Mouse (Mus musculus) midbrain, embryonic 15.5 days (tissue): ENCODE data around the gene Cacna1c. TPM values are rescaled to one million over a fixed set of nuclear protein-coding genes. Genes with fewer than 3 reads are reported as not detected.
A peak's percentile ranks its signal among the peaks of the same experiment; 100 is the strongest.
"Not testable (repeated sequence)": the region's sequence is repeated elsewhere in the genome, so short reads cannot be mapped to it uniquely, and the experiment has no call there.

Source experiments
- ATAC-seq: fragments of 200-750 bp; cut with Nextera tagmentation; replicated peaks from 2 replicates; pipeline ENCODE4 v1.8.0; 2017; ENCODE audit warnings: moderate TSS enrichment
- H3K27ac ChIP-seq: fragments of 300-500 bp; sonication (generic); 2 replicates; pipeline ENCODE4 v1.5.1; 2015; ENCODE audit warnings: mild to moderate bottlenecking, inconsistent platforms
- H3K27me3 ChIP-seq: fragments of 300-500 bp; sonication (generic); replicated peaks from 2 replicates; pipeline ENCODE4 v1.6.1; 2015; ENCODE audit warnings: inconsistent platforms
- H3K36me3 ChIP-seq: fragments of 300-500 bp; sonication (generic); replicated peaks from 2 replicates; pipeline ENCODE4 v1.6.1; 2015; ENCODE audit warnings: inconsistent platforms
- H3K4me1 ChIP-seq: fragments of 300-500 bp; sonication (generic); 2 replicates; pipeline ENCODE4 v1.6.1; 2015; ENCODE audit warnings: inconsistent platforms
- H3K4me2 ChIP-seq: fragments of 300-500 bp; sonication (generic); 2 replicates; pipeline ENCODE4 v1.6.1; 2015; ENCODE audit warnings: inconsistent platforms, mild to moderate bottlenecking, moderate library complexity
- H3K4me3 ChIP-seq: fragments of 300-500 bp; sonication (generic); 2 replicates; pipeline ENCODE4 v1.5.1; 2015; ENCODE audit warnings: mild to moderate bottlenecking, inconsistent platforms
- H3K9ac ChIP-seq: fragments of 300-500 bp; sonication (generic); 2 replicates; pipeline ENCODE4 v1.6.1; 2015; ENCODE audit warnings: mild to moderate bottlenecking, inconsistent platforms
- H3K9me3 ChIP-seq: fragments of 300-500 bp; sonication (generic); 2 replicates; pipeline ENCODE4 v1.6.1; 2016; ENCODE audit warnings: inconsistent platforms
- WGBS: fragments of 180-500 bp; shearing (Covaris S2); methylation state at CpG from one replicate; pipeline ENCODE4 v1.1.7; 2015; ENCODE audit warnings: mixed read lengths; 5-methylcytosine and 5-hydroxymethylcytosine counted together
- polyA plus RNA-seq: library from polyadenylated mRNA; unstranded; fragments of >200 nt; fragmentation: Nextera tagmentation; extraction: Ambion mirVana; gene quantifications from 2 replicates; pipeline ENCODE4 v1.2.1, GENCODE M21; 2015

Cacna1c gene
- polyA plus RNA-seq, 1 experiment from 2014 or later = 7.9 TPM

DNA sequence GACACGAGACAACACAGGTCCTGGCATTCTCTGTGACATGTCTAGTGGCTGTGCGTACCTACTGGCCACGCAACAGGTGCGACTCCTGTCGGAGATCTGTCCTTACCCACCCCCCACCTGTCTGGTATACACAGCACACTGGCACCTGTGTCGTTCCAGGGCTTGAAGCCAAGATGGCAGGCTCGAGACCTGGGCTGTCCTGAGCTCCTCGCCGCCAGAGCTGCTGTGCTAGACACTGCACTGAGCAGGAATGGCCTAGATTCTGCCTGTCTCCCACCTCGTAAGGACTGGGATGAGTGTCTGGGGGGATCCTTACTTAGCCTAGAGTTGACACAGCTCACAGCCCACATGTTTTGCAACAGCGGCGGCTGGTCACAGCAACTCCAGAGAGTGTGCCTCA, 29.0 kb upstream of the Cacna1c start:
- Histone ChIP-seq H3K27me3 (no peaks in the 10 kb centered on the region), H3K4me2 (no peak overlapping the region), H3K9ac (no peak overlapping the region), H3K9me3 (no peaks in the 10 kb centered on the region), H3K27ac (no peak overlapping the region), H3K36me3 (no peaks in the 10 kb centered on the region), H3K4me1 (peaks cover 13% of the 10 kb centered on the region; the same call in 1 of the 2 replicates), H3K4me3 (no peak overlapping the region)
- 0 out of 2 replicates have a peak, but pooled peaks have one; percentile 37 for ATAC-seq
- 76% methylated on average over 12 of the region's 12 CpGs for WGBS

DNA sequence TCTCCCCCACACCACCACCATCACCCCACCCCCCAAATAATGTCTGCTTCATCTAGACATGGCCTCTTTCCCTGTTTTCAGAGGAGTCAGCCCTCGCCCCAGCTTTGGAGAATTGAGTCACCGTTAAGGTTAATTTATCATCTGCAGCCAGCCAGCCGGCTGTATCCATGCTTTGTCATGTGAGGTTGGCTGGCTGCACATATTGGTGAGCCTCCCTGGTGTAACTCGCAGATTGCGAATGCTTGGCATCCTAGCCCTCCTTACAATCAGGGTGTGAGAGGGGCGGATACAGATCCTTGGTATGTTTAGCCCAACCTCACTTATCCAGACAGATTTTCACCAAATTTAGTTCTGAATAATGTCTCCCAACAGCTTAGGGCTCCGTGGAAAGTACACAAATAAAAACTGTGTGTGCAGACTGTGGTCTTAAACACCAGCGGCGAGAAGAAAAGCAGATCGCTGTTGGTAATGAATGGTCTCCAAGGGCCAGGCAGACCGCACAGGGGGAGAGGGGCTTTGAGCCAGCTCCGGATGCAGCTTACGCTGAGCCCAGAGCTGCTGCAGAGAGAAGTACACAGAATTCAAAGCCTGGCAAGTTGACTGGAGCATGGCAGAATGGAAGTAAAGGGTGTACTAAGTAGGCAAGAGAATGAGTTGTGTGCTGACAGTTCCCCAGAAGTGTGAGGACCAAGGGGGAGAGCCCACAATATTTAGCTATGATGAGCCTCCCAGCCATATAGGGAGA, 28.4 kb upstream of the Cacna1c start:
- Histone ChIP-seq H3K9me3 (no peaks in the 10 kb centered on the region), H3K4me1 (peaks cover 13% of the 10 kb centered on the region; the same call in 1 of the 2 replicates), H3K36me3 (no peaks in the 10 kb centered on the region), H3K4me3 (no peak overlapping the region), H3K27me3 (no peaks in the 10 kb centered on the region), H3K4me2 (no peak overlapping the region), H3K27ac (peak overlapping the region; percentile 5; the same call in 1 of the 2 replicates), H3K9ac (no peak overlapping the region)
- peak; percentile 57; the same call in 1 of the 2 replicates for ATAC-seq
- 49% methylated on average over 13 of the region's 13 CpGs for WGBS

DNA sequence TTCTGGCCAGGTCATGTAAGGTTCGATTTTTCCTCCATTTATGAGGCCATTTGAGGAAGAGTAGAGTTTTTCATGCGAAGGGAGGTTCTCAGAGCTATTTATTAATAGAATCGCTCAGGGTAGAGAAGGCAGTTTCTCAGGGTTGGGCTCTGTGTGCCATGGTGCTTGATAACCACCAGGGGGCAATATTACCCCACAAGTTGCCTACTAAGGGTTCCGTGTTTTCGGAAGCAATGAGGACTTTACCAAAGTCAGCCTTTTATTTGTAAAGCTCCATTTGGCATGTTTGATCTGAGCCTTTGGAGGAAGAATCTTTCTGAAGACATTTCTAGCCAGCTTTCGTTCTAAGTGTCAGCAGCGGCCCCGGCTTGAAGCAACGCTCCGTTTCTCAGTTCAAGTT, 24.1 kb upstream of the Cacna1c start:
- H3K9me3 ChIP-seq = no peaks in the 10 kb centered on the region
- H3K4me1 ChIP-seq = peaks cover 12% of the 10 kb centered on the region; the same call in 1 of the 2 replicates
- H3K4me2 ChIP-seq = no peak overlapping the region
- WGBS = 47% methylated on average over 10 of the region's 10 CpGs
- no peak overlapping the region for H3K27ac ChIP-seq
- ATAC-seq = peak; percentile 66; the same call in 1 of the 2 replicates
- 0 out of 2 replicates have a peak, but pooled peaks cover 6% of the 10 kb centered on the region for H3K36me3 ChIP-seq
- H3K27me3 ChIP-seq = no peaks in the 10 kb centered on the region
- H3K9ac ChIP-seq = no peak overlapping the region
- H3K4me3 ChIP-seq = no peak overlapping the region

DNA sequence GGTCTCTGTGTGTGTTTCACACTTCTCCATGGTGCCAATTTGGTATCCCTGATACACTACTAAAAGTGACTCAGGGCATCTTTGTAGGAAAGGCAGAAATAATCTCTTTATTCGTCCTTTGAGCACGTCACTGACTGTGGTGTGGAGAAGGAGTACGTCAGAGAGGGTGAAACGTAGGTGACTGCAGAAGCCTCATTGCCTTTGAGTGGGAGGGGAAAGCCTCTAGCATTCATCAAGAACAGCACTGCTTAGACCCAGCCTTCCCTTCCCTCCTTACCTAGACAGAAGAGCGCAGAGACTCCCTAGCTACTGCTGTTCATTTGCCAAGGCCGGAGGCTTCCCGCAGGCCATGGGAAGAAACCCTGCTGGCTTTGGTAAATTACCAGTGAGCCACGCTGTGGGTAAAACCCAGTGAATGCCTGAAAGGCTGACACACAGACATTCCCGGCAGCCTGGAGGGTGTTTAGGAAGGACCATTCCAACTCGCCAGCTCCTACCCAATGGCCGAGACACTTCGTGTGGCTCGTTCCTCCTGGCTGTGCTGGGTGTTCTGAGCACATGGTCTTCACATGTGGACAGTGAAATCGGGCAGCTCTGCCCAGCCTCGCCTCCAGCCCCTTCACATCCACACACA, 23.1 kb upstream of the Cacna1c start:
- Histone ChIP-seq H3K4me2 (no peak overlapping the region), H3K4me1 (0 out of 2 replicates have a peak, but pooled peaks cover 7% of the 10 kb centered on the region), H3K9ac (no peak overlapping the region), H3K4me3 (no peak overlapping the region), H3K36me3 (peaks cover 8% of the 10 kb centered on the region; the same call in 1 of the 2 replicates), H3K27me3 (no peaks in the 10 kb centered on the region), H3K9me3 (no peaks in the 10 kb centered on the region), H3K27ac (no peak overlapping the region)
- WGBS = 76% methylated on average over 15 of the region's 15 CpGs
- ATAC-seq = no peak

DNA sequence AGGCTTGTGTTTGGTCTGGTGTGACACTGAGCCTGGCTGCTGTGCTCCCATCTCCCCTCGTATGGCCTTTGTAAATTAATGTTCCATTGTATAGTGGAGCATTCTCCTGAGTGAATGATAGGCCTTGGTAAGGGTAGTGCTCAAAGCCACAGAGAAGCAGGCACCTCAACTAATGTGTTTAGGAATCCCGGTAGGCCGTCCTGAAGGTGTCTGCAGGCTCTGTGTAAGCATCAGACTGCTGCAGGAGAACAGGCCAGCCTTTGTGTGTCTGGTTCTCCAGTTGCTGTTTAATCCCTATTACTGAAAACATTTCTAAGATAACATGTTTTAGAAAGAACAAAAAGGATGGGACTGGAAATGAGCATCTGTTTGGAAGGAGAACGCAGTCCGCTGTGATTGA, 22.4 kb upstream of the Cacna1c start:
- Histone ChIP-seq H3K9me3 (no peaks in the 10 kb centered on the region), H3K27me3 (no peaks in the 10 kb centered on the region), H3K4me1 (0 out of 2 replicates have a peak, but pooled peaks cover 3% of the 10 kb centered on the region), H3K4me2 (no peak overlapping the region), H3K27ac (no peak overlapping the region), H3K4me3 (no peak overlapping the region), H3K9ac (no peak overlapping the region), H3K36me3 (peaks cover 9% of the 10 kb centered on the region; the same call in 1 of the 2 replicates)
- no peak for ATAC-seq
- 87% methylated on average over 5 of the region's 5 CpGs for WGBS

DNA sequence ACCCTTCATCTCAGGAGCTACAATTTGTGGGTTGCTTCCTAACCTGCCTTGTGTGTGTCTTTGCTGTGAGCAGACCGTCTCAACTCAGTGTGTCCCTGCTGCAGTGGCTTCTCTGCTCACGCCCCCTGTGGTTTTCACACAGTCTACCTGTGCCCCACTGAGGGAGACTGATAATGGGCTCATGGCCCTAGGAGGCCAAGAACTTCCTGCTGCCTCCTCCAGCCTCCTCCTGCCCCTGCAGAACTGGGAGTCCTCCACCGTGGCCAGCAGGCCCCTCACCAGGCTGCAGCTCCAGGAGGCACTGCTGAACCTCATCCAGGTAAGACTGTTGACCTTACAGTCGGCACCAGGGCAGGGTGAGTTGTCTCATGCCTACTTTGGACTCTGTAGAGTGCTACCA, 21.4 kb upstream of the Cacna1c start:
- no peak overlapping the region for H3K4me2 ChIP-seq
- H3K9me3 ChIP-seq = no peaks in the 10 kb centered on the region
- WGBS = 85% methylated on average over 4 of the region's 4 CpGs
- H3K27ac ChIP-seq = no peak overlapping the region
- no peak for ATAC-seq
- 0 out of 2 replicates have a peak, but pooled peaks cover 3% of the 10 kb centered on the region for H3K4me1 ChIP-seq
- no peak overlapping the region for H3K4me3 ChIP-seq
- peaks cover 16% of the 10 kb centered on the region; the same call in 1 of the 2 replicates for H3K36me3 ChIP-seq
- no peak overlapping the region for H3K9ac ChIP-seq
- no peaks in the 10 kb centered on the region for H3K27me3 ChIP-seq

DNA sequence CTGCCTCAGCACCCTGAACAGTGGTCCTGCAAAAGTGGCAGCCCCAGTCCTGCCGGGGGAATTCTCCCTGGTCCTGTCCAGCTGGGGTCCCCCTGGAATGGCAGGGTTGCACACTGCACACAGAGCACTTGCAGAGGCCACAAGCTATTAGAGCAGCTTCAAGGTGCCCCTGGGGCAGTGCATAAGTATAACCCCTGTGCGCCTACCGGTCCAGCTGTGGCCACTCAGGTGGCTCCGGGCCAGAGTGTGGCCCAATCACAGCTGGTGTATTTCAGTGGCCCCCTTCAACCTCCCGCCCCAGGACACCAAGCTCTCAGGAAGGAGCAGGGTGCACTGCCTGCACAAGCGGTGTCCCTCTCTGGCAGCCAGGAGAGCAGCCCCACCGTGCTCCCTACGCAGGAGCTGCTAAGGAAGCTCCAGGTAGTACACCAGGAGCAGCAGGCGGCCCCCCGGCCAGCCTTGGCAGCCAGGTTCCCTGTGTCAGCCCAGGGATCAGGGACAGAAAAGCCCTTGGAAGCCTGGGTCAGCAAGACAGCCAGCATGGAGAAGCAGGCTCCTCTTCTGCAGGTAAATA, 18.9 kb upstream of the Cacna1c start:
- Histone ChIP-seq H3K27me3 (no peaks in the 10 kb centered on the region), H3K4me3 (no peak overlapping the region), H3K36me3 (peaks cover 16% of the 10 kb centered on the region; the same call in 1 of the 2 replicates), H3K4me1 (no peaks in the 10 kb centered on the region), H3K9me3 (no peaks in the 10 kb centered on the region), H3K27ac (no peak overlapping the region), H3K9ac (no peak overlapping the region), H3K4me2 (no peak overlapping the region)
- no peak for ATAC-seq
- WGBS = 95% methylated on average over 10 of the region's 10 CpGs

DNA sequence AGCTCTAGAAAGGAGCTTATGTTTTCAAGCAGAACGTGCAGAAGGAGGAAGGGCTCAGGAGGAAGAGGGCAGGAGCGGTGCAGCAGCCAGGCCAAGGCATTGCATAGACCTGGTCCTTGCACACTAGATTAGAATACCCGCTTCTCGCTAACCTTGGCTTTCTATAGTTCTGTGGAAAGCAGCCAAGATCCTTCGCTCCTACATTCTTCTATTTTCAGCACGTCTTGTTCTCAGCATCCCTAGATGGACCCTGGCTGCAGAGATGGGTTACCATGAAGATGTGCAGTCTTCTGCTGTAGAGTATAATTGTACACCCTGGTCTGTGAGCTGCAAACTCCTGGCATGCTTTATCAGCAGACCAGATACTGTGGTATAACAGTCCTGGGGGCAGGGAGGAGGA, 18.0 kb upstream of the Cacna1c start:
- Histone ChIP-seq H3K4me3 (no peak overlapping the region), H3K27ac (no peak overlapping the region), H3K27me3 (no peaks in the 10 kb centered on the region), H3K9me3 (no peaks in the 10 kb centered on the region), H3K4me1 (no peaks in the 10 kb centered on the region), H3K9ac (no peak overlapping the region), H3K4me2 (no peak overlapping the region), H3K36me3 (peaks cover 16% of the 10 kb centered on the region; the same call in 1 of the 2 replicates)
- ATAC-seq = no peak
- WGBS = 86% methylated on average over 6 of the region's 6 CpGs

DNA sequence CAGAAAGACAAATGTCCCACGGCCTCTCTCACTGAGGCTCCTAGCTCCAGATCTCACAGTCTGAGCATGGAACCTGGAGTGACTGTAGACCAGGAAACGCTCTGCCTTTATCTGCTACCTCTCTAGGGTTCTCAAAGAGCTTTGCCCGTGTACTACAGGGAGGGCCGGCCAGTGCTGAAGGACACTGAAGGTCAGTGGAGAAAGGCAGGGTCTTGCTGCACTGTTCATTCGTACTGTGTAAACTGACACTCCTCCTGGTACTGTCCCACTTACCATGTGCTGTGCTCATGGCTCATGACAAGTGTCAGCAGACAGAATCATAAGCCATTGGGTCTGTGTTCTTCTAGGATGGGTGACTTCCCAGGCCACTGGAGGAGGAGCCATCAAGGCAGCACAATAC, 17.2 kb upstream of the Cacna1c start:
- no peak overlapping the region for H3K4me3 ChIP-seq
- no peaks in the 10 kb centered on the region for H3K4me1 ChIP-seq
- H3K9ac ChIP-seq = no peak overlapping the region
- no peaks in the 10 kb centered on the region for H3K9me3 ChIP-seq
- H3K4me2 ChIP-seq = no peak overlapping the region
- no peak for ATAC-seq
- no peak overlapping the region for H3K27ac ChIP-seq
- no peaks in the 10 kb centered on the region for H3K27me3 ChIP-seq
- H3K36me3 ChIP-seq = peaks cover 16% of the 10 kb centered on the region; the same call in 1 of the 2 replicates
- WGBS = 90% methylated on average over 5 of the region's 5 CpGs

DNA sequence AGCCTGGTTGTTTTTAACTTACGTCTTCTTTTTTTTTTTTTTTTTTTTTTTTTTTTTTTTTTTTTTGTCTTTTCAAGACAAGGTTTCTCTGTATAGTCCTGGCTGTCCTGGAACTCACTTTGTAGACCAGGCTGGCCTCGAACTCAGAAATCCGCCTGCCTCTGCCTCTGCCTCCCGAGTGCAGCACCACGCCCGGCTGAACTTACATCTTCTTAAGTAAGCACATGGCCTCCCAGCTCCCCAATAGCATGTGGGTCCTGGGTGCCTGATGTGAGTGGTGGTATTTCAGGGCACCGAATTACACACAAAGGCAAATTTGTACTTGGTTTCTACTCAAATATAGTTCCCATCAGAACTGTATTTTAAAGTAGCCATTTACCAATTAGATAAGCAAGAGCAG, 9.8 kb upstream of the Cacna1c start:
- not testable (repeated sequence) for H3K9ac ChIP-seq, H3K27me3 ChIP-seq, H3K4me1 ChIP-seq, H3K4me2 ChIP-seq, ATAC-seq, H3K27ac ChIP-seq, H3K9me3 ChIP-seq, H3K4me3 ChIP-seq, H3K36me3 ChIP-seq
- WGBS = 88% methylated on average over 7 of the region's 7 CpGs

DNA sequence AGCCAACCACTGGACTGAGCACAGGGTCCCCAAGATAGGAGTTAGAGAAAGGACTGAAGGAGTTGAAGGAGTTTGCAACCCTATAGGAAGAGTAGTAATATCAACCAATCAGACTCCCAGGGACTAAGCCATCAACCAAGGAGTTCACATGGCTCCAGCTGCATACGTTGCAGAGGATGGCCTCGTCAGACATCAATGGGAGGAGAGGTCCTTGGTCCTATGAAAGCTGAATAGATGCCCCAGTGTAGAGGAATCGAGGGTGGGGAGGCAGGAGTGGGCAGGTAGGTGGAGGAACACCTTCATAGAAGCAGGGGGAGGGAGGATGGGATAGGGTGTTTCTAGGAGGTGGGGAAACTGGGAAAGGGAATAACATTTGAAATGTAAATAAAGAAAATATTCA, 8.7 kb upstream of the Cacna1c start:
- no peaks in the 10 kb centered on the region for H3K9me3 ChIP-seq
- H3K36me3 ChIP-seq = 0 out of 2 replicates have a peak, but pooled peaks cover 8% of the 10 kb centered on the region
- no peak overlapping the region for H3K4me3 ChIP-seq
- H3K4me1 ChIP-seq = no peaks in the 10 kb centered on the region
- H3K4me2 ChIP-seq = no peak overlapping the region
- H3K27ac ChIP-seq = no peak overlapping the region
- ATAC-seq = no peak
- H3K9ac ChIP-seq = no peak overlapping the region
- WGBS = 59% methylated on average over 3 of the region's 3 CpGs
- no peaks in the 10 kb centered on the region for H3K27me3 ChIP-seq

DNA sequence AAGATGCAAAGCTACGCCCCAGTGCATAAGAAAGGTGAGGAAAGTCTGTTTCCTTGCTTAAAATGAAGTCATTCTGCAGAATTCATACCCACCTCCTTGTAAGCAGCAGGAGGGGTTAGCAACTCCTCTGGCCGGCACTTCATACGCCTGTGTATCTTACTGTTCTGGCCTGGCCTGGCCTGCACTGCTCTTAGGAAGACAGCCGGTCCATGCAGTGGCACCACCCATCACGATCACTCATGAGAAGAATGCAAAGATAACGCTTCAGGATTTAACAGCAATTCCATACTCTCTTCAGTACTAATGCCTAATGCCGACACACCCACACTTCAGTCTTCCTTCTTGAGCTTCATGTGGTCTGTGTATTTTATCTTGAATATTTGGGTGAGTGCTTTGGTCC, 8.1 kb upstream of the Cacna1c start:
- H3K27me3 ChIP-seq = no peaks in the 10 kb centered on the region
- peaks cover 3% of the 10 kb centered on the region for H3K4me1 ChIP-seq
- no peak overlapping the region for H3K9ac ChIP-seq
- 0 out of 2 replicates have a peak, but pooled peaks cover 8% of the 10 kb centered on the region for H3K36me3 ChIP-seq
- no peak overlapping the region for H3K4me3 ChIP-seq
- WGBS = 89% methylated on average over 7 of the region's 7 CpGs
- no peaks in the 10 kb centered on the region for H3K9me3 ChIP-seq
- no peak overlapping the region for H3K27ac ChIP-seq
- no peak for ATAC-seq
- H3K4me2 ChIP-seq = no peak overlapping the region
